Mouse (Mus musculus): ENCODE data around the gene Kcnb1. TPM values are rescaled to one million over a fixed set of nuclear protein-coding genes. Genes with fewer than 3 reads are reported as not detected.

Kcnb1 gene
- polyA plus RNA-seq (2015; fragmentation: Nextera tagmentation; extraction: Ambion mirVana) = 0.16 and 0.25 TPM in 2 replicates

DNA sequence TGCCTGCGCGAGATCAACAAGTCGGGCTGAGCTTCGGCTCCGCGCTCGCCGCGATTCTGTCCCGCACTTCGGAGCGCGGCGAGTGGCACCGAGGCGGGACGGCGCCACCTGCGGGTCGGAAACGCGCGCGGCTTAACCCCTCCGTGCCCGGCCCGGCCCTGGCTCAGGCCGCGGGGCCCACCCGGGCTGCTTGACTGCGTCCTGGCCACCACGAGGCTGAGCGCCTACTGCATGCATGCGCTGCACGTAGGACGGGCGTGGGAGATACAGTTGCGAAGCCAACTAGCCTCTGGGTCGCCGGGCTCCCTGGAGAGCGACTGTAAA, at the start of gene Kcnb1:
Kcnb1 (minus strand) TSS at position 80 of the 324 bp plus-strand sequence.
- H3K4me1 ChIP-seq (replicated peaks) = peaks cover 14% of the 10 kb centered on the region
- H3K27me3 ChIP-seq = peaks cover 69% of the 10 kb centered on the region
- 1% methylated on average over 41 of the region's 41 CpGs for WGBS (ENCODE audit: insufficient replicate concordance)
- H3K4me3 ChIP-seq (replicated peaks) = peak within 1 kb of the TSS; percentile 54
- no peak within 1 kb of the TSS for H3K9ac ChIP-seq
- peak within 1 kb of the TSS; percentile 65 for H3K4me2 ChIP-seq
- DNase-seq (peak; percentile 4), ATAC-seq (ENCODE audit: low read depth) (no peak)
- H3K27ac ChIP-seq = no peak within 1 kb of the TSS
- H3K9me3 ChIP-seq (replicated peaks) = no peaks in the 10 kb centered on the region
- H3K36me3 ChIP-seq = no peaks in the 10 kb centered on the region

DNA sequence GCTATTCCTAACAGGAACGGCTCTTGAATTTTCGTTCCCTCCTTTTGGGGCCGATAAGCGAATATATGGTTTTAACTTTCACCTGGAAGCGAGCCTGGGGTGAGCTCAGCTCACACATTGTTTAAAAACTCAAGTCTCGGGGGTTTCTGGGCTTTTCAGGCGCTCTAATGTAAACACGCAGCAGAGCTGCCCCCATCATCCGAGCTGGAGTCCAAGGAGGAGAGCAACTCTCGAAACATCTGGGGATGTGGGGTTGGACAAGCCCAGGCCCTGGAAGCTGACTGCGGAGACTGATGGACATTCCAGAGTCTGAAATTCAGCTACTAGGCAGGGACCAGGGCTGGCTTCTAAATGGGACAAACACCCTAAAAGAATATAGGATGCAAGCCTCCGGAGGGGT, 49.3 kb upstream of the Kcnb1 start:
- DNase-seq (no peak), ATAC-seq (ENCODE audit: low read depth) (no peak)
- Histone ChIP-seq H3K4me3 (replicated peaks) (no peak overlapping the region), H3K27me3 (peaks cover 51% of the 10 kb centered on the region), H3K4me1 (replicated peaks) (peaks cover 4% of the 10 kb centered on the region; the same call in 1 of the 2 replicates), H3K4me2 (peak overlapping the region; percentile 54; the same call in 1 of the 2 replicates), H3K9ac (no peak overlapping the region), H3K27ac (no peak overlapping the region), H3K36me3 (no peaks in the 10 kb centered on the region), H3K9me3 (replicated peaks) (no peaks in the 10 kb centered on the region)
- WGBS (ENCODE audit: insufficient replicate concordance) = 31% methylated on average over 12 of the region's 12 CpGs

DNA sequence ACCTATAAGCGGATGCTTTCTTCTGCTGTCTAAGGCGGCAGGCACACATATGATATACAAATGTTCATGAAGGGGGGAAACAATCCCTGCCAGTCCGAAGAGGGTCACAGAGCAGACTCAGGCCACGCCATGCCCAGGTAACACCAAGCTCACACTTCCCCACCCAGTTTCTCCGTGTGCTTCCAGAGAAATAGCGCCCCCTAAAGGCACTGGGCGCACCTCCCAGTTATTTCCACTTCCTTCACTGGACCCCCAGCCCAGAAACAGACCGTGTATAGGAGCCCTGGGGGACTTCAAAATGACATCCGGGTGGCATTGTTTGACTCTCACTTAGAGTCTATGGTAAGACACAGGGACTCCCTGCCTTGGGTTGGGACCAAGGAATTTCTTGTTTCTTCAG, 47.3 kb upstream of the Kcnb1 start:
- WGBS (ENCODE audit: insufficient replicate concordance) = 59% methylated on average over 9 of the region's 9 CpGs
- no peak overlapping the region for H3K4me3 ChIP-seq (replicated peaks)
- H3K4me1 ChIP-seq (replicated peaks) = peaks cover 6% of the 10 kb centered on the region
- DNase-seq (no peak), ATAC-seq (ENCODE audit: low read depth) (no peak)
- no peaks in the 10 kb centered on the region for H3K36me3 ChIP-seq
- no peaks in the 10 kb centered on the region for H3K9me3 ChIP-seq (replicated peaks)
- no peak overlapping the region for H3K4me2 ChIP-seq
- no peak overlapping the region for H3K27ac ChIP-seq
- H3K27me3 ChIP-seq = peaks cover 50% of the 10 kb centered on the region
- no peak overlapping the region for H3K9ac ChIP-seq

DNA sequence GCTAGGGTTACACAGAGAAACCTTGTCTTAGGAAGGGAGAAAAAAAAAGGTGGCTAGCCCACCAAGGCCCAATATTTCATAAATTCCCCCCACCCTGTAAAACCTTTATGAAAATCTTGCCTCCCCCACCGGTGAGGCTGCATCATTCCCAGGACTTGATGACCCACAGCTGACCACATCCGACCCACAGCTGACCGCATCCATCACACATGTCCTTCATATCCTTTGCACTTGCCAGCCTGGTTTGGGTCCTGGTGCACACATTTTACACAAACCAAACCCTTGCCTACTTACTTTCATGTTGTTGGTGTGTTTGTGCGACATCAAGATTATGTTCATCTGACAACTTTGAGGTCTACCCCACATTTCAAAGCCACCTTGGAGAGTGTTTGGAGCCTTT, 46.2 kb upstream of the Kcnb1 start:
- Histone ChIP-seq H3K9me3 (replicated peaks) (no peaks in the 10 kb centered on the region), H3K4me3 (replicated peaks) (no peak overlapping the region), H3K4me2 (no peak overlapping the region), H3K27me3 (peaks cover 39% of the 10 kb centered on the region), H3K36me3 (no peaks in the 10 kb centered on the region), H3K27ac (no peak overlapping the region), H3K4me1 (replicated peaks) (peaks cover 9% of the 10 kb centered on the region), H3K9ac (no peak overlapping the region)
- no peak for DNase-seq
- no peak for ATAC-seq (ENCODE audit: low read depth)
- WGBS (ENCODE audit: insufficient replicate concordance) = 76% methylated on average over 4 of the region's 4 CpGs

DNA sequence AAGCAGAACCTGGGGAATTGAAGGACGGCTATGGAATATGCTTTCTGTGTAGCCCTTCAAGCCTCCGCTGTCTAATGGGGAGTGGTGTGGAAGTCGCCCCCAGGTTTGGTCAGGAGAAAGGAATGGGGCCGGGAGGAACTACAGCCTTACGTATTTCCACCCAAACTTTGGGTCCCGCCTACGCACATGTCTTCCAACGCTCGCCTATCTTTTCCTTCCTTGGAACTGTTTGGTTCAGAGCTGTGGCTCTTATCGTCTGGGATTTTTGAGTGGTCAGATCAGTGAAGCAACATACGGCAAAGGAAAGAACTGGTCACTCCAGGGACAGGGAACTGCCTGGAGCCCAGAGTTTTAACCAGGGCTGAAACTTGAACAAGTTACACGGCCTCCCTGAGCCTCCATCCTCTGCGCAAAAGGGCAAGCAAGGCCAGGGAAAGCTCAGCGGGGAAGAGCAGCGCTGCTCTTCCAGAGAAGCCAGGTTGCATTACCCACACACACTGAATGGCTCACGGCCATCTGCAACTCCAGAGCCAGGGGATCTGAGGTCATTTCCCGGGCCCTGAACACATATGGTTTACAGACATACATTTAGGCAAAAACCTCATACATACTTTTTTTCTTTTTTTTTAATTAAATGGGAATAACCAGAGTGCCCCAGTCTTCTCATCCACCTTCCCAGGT, 45.5 kb upstream of the Kcnb1 start:
- Histone ChIP-seq H3K27me3 (peaks cover 32% of the 10 kb centered on the region), H3K9ac (no peak overlapping the region)
- WGBS (ENCODE audit: insufficient replicate concordance) = 59% methylated on average over 17 of the region's 17 CpGs

DNA sequence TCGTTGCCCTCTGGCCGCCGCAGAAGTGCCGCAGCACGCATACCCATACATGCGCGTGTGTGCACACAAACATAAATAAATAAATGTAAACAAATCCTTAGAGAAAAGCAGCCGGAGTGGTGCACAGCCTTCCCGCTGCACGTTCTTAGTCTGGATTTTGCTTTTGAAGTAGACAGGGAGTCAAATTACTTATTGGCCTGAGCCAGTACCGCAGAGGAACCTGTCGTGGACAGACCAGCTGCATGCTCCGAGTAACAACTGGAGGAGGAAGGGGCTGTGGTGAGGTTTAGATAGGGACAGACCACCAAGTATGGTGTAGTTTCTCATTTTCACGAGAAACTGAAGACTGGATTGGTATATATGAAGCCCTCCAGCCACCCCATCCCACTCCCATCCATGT, 43.8 kb upstream of the Kcnb1 start:
- Histone ChIP-seq H3K9ac (no peak overlapping the region), H3K9me3 (replicated peaks) (no peaks in the 10 kb centered on the region), H3K27ac (no peak overlapping the region), H3K27me3 (peaks cover 15% of the 10 kb centered on the region), H3K4me3 (replicated peaks) (no peak overlapping the region), H3K4me2 (no peak overlapping the region), H3K4me1 (replicated peaks) (peaks cover 11% of the 10 kb centered on the region), H3K36me3 (no peaks in the 10 kb centered on the region)
- WGBS (ENCODE audit: insufficient replicate concordance) = 67% methylated on average over 14 of the region's 14 CpGs
- ATAC-seq (ENCODE audit: low read depth) = no peak
- no peak for DNase-seq

More for the DNA sequence above, 45.5 kb upstream of the Kcnb1 start:
- H3K4me1 ChIP-seq (replicated peaks) = peaks cover 14% of the 10 kb centered on the region
- DNase-seq (no peak), ATAC-seq (ENCODE audit: low read depth) (no peak)
- H3K36me3 ChIP-seq = no peaks in the 10 kb centered on the region
- H3K27ac ChIP-seq = no peak overlapping the region
- H3K4me2 ChIP-seq = no peak overlapping the region
- no peak overlapping the region for H3K4me3 ChIP-seq (replicated peaks)
- H3K9me3 ChIP-seq (replicated peaks) = no peaks in the 10 kb centered on the region

DNA sequence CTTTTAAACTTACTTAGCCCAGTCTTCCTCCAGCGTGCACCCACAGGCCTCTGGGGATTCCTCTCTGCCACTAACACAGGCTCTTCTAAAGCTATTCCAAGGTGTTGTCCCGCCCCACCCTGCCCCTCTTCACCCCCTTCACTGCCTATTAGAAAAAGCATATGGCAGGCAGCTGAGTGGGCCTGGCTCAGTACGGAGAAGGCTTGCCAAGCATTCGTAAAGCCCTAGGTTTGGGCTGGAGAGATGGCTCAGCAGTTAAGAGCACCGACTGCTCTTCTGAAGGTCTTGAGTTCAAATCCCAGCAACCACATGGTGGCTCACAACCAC, 43.0 kb upstream of the Kcnb1 start:
- no peak overlapping the region for H3K9ac ChIP-seq
- H3K36me3 ChIP-seq = no peaks in the 10 kb centered on the region
- peaks cover 8% of the 10 kb centered on the region; the same call in 1 of the 2 replicates for H3K27me3 ChIP-seq
- ATAC-seq (ENCODE audit: low read depth) (no peak), DNase-seq (no peak)
- 68% methylated on average over 5 of the region's 5 CpGs for WGBS (ENCODE audit: insufficient replicate concordance)
- H3K4me1 ChIP-seq (replicated peaks) = peaks cover 11% of the 10 kb centered on the region
- no peak overlapping the region for H3K27ac ChIP-seq
- no peaks in the 10 kb centered on the region for H3K9me3 ChIP-seq (replicated peaks)
- H3K4me2 ChIP-seq = no peak overlapping the region
- no peak overlapping the region for H3K4me3 ChIP-seq (replicated peaks)

DNA sequence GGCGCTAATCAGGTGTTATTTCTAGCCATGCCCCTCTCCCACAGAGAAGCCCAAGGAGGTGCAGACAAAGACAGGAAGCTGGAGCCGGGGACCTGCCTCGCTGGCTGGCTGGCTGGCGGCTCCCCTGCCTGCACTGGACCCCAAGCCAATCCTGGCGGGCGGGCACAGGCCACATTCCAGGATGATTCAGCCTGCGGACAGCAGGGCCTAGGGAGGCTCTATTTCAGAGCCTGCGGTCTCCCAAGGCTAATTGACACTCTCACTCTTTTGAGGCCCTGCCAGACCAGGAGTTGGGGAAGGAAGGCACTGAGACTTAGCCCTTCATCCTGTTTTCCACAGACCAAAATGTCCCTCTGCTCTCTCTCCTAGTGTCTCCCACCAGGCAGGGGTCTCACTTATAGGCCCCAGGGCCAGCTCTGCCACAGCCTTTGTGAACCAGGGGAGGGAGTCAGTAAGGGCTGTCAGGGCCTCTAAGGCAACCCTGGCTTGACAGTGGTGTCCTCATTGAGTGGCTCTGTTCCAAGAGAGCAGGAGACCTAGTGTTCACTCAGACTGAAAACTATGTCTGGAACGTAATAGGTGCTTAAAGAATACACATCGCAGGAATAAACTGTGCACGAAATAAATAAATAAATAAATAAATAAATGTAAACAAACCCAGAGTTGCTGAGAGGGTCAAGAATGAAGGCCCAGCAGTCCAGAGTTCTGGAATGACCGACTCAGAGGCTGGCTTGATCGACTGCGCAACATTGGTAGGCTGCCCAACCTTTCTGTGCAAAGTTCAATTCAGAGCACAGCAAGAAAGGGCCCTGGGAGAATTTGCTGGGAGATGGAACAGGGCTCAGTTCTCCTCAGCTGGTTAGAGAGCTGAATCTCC, 42.4 kb upstream of the Kcnb1 start:
- Histone ChIP-seq H3K9me3 (replicated peaks) (no peaks in the 10 kb centered on the region), H3K4me2 (no peak overlapping the region), H3K4me1 (replicated peaks) (peaks cover 11% of the 10 kb centered on the region), H3K27ac (no peak overlapping the region), H3K4me3 (replicated peaks) (no peak overlapping the region), H3K27me3 (peaks cover 2% of the 10 kb centered on the region; the same call in 1 of the 2 replicates), H3K9ac (no peak overlapping the region), H3K36me3 (no peaks in the 10 kb centered on the region)
- 65% methylated on average over 14 of the region's 14 CpGs for WGBS (ENCODE audit: insufficient replicate concordance)
- DNase-seq = no peak
- no peak for ATAC-seq (ENCODE audit: low read depth)

DNA sequence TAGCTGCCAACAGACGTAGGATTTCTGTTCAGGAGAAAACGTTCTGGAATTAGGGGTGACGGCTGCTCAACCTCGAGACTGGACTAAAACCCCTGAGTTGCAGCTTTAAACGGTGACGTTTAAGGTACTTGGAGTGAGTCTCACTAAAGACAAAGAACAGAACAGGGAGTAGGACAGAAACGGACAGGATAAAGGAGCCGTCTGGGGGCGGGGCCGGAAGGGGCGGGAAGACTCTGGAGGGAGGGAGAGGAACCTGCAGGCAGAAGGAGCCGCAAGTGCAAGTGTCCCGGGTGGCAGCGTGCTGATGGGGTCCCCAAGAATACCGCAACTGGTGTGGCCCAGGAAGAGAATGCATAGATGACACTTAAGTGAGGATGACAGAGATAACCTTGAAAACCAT, 40.6 kb upstream of the Kcnb1 start:
- no peak overlapping the region for H3K9ac ChIP-seq

DNA sequence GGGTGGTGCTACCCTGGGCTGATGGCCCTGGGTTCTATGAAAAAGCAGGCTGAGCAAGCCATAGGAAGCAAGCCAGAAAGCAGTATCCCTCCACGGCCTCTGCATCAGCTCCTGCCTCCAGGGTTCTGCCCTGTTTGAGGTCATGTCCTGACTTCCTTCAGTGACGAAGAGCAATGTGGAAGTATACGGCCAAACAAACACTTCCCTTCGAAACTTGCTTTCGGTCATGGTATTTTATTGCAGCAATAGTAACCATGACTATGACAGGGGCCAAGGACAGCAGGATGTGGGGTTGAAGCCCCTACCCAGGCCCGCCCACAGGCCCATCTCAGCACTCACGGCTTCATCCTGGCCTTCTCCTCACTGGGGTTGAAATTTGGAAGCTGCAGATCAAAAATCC, 35.0 kb upstream of the Kcnb1 start:
- H3K4me2 ChIP-seq = no peak overlapping the region
- H3K27ac ChIP-seq = no peak overlapping the region
- no peak overlapping the region for H3K9ac ChIP-seq
- WGBS (ENCODE audit: insufficient replicate concordance) = 56% methylated on average over 7 of the region's 7 CpGs
- DNase-seq = no peak
- ATAC-seq (ENCODE audit: low read depth) = no peak
- no peaks in the 10 kb centered on the region for H3K27me3 ChIP-seq
- H3K4me3 ChIP-seq (replicated peaks) = no peak overlapping the region
- no peaks in the 10 kb centered on the region for H3K4me1 ChIP-seq (replicated peaks)
- H3K9me3 ChIP-seq (replicated peaks) = no peaks in the 10 kb centered on the region
- no peaks in the 10 kb centered on the region for H3K36me3 ChIP-seq

More for the DNA sequence above, 40.6 kb upstream of the Kcnb1 start:
- no peaks in the 10 kb centered on the region for H3K36me3 ChIP-seq
- H3K27me3 ChIP-seq = no peaks in the 10 kb centered on the region
- 7% methylated on average over 15 of the region's 15 CpGs for WGBS (ENCODE audit: insufficient replicate concordance)
- no peak for DNase-seq
- no peak overlapping the region; the same call in 1 of the 2 replicates for H3K4me3 ChIP-seq (replicated peaks)
- ATAC-seq (ENCODE audit: low read depth) = no peak
- peak overlapping the region; percentile 39 for H3K4me2 ChIP-seq
- peaks cover 11% of the 10 kb centered on the region for H3K4me1 ChIP-seq (replicated peaks)
- H3K27ac ChIP-seq = no peak overlapping the region
- no peaks in the 10 kb centered on the region for H3K9me3 ChIP-seq (replicated peaks)

DNA sequence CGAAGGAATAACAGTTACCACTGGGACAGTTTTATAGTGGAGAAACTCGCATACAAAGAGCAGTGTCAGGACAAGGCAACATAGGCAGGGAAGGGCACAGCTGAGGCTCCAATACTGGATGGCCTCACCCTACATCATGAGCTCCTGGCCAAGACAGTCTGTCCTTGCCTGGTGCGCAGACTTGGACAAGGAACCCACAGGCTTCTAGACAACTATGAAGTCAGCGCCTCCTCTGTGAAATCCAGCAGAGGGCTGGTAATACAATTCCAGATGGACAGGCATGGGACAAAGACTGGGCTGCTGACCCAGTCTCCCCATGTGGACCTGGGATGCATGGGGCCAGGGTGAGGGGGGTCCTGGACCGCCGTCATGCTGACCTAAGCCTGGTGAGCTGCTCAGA, 34.2 kb upstream of the Kcnb1 start:
- WGBS (ENCODE audit: insufficient replicate concordance) = 75% methylated on average over 6 of the region's 6 CpGs
- Histone ChIP-seq H3K4me2 (no peak overlapping the region), H3K9ac (no peak overlapping the region), H3K27me3 (no peaks in the 10 kb centered on the region), H3K4me3 (replicated peaks) (no peak overlapping the region), H3K9me3 (replicated peaks) (no peaks in the 10 kb centered on the region), H3K4me1 (replicated peaks) (no peaks in the 10 kb centered on the region), H3K36me3 (no peaks in the 10 kb centered on the region), H3K27ac (no peak overlapping the region)
- DNase-seq (no peak), ATAC-seq (ENCODE audit: low read depth) (no peak)

Measured in liver, embryonic 13.5 days (tissue).